Mouse (Mus musculus) myocyte (in vitro differentiated cells): ENCODE results near the gene Ppp4r1.

Experiments
- CEBPB ChIP-seq: IDR thresholded peaks from 2 replicates; pipeline ENCODE4 v1.6.1; 2011; ENCODE audit warnings: mild to moderate bottlenecking, moderate library complexity; ENCODE audit not compliant: poor library complexity, insufficient read depth, severe bottlenecking
- E2F4 ChIP-seq: IDR thresholded peaks from one replicate; pipeline ENCODE4 v1.6.1; 2011; ENCODE audit warnings: mild to moderate bottlenecking, control low read depth, moderate library complexity; ENCODE audit not compliant: insufficient read depth
- MAX ChIP-seq: IDR thresholded peaks from one replicate; pipeline ENCODE4 v1.6.1; 2011; ENCODE audit warnings: low read depth, mild to moderate bottlenecking, control low read depth
- MYOD1 ChIP-seq, 3 experiments: IDR thresholded peaks; one replicate each; pipeline ENCODE4 v1.6.1; 2011; ENCODE audit warnings: control low read depth in 2 of 3, low read depth in 2 of 3, mild to moderate bottlenecking in 2 of 3, moderate library complexity in 1 of 3; ENCODE audit not compliant: insufficient read length in 2 of 3, control insufficient read depth in 1 of 3
- MYOG ChIP-seq, 3 experiments: IDR thresholded peaks; one replicate each; pipeline ENCODE4 v1.6.1; 2011; ENCODE audit warnings: control low read depth in 2 of 3, low read depth in 2 of 3, mild to moderate bottlenecking in 2 of 3; ENCODE audit not compliant: insufficient read length in 2 of 3, control insufficient read depth in 1 of 3, insufficient read depth in 1 of 3
- POLR2A ChIP-seq: IDR thresholded peaks from one replicate; pipeline ENCODE4 v1.6.1; 2011; ENCODE audit warnings: low read depth, mild to moderate bottlenecking, control low read depth, moderate library complexity; ENCODE audit not compliant: insufficient read length
- POLR2AphosphoS2 ChIP-seq: IDR thresholded peaks from one replicate; pipeline ENCODE4 v1.6.1; 2011; ENCODE audit warnings: low read depth, control low read depth; ENCODE audit not compliant: insufficient read length
- SRF ChIP-seq: IDR thresholded peaks from one replicate; pipeline ENCODE4 v1.6.1; 2011; ENCODE audit warnings: low read depth; ENCODE audit not compliant: control insufficient read depth, insufficient read length
- TCF12 ChIP-seq: IDR thresholded peaks from one replicate; pipeline ENCODE4 v1.6.1; 2011; ENCODE audit warnings: mild to moderate bottlenecking, control low read depth; ENCODE audit not compliant: poor library complexity, insufficient read depth, severe bottlenecking
- TCF3 ChIP-seq: IDR thresholded peaks from one replicate; pipeline ENCODE4 v1.6.1; 2011; ENCODE audit warnings: low read depth, control low read depth; ENCODE audit not compliant: insufficient read length
- USF1 ChIP-seq: IDR thresholded peaks from one replicate; pipeline ENCODE4 v1.6.1; 2011; ENCODE audit warnings: low read depth, mild to moderate bottlenecking, control low read depth, moderate library complexity

- TF ChIP-seq USF1 (no peak), POLR2A (no peak), POLR2AphosphoS2 (no peak), CEBPB (no peak), E2F4 (no peak), MAX (no peak), SRF (no peak), MYOD1 (IDR thresholded peaks at IDR 0.05; ENCODE audit: control insufficient read depth in 1 of 3, insufficient read length in 2 of 3, low read depth in 2 of 3) (no peak), MYOG (IDR thresholded peaks at IDR 0.05; ENCODE audit: control insufficient read depth in 1 of 3, insufficient read depth in 1 of 3, insufficient read length in 2 of 3, low read depth in 2 of 3) (no peak), TCF12 (no peak), TCF3 (no peak)
Measured at GRCm38 (mm10) chr17:65763221-65763620, 19.2 kb upstream of the Ppp4r1 start.
